Mouse (Mus musculus): ENCODE results near the gene Rps18. TPM values are rescaled to one million over a fixed set of nuclear protein-coding genes. Genes with fewer than 3 reads are reported as not detected.

Gene Rps18
- polyA plus RNA-seq, 1 experiment from 2014 or later, result 1,265 TPM

- DNase-seq (ENCODE audit: low spot score) (no peak), ATAC-seq (replicated peaks; ENCODE audit: low FRiP score) (no peak)
- Histone ChIP-seq H3K27ac (ENCODE audit: low read depth, low read length) (no peak overlapping the region), H3K4me2 (ENCODE audit: low read depth, low read length, severe bottlenecking) (no peak overlapping the region), H3K4me1 (replicated peaks; ENCODE audit: control insufficient read depth, insufficient read depth, low read length) (peaks cover 11% of the 10 kb centered on the region; the same call in 1 of the 2 replicates), H3K9ac (ENCODE audit: low read length) (no peak overlapping the region), H3K4me3 (ENCODE audit: low read depth, low read length) (no peak overlapping the region), H3K9me3 (ENCODE audit: control insufficient read depth, low read length) (no peaks in the 10 kb centered on the region), H3K27me3 (ENCODE audit: control insufficient read depth, insufficient read depth, low read length) (no peaks in the 10 kb centered on the region), H3K36me3 (ENCODE audit: control insufficient read depth, insufficient read depth, low read length) (no peaks in the 10 kb centered on the region)
- 76% methylated on average over 17 of the region's 17 CpGs for WGBS
Measured at GRCm38 (mm10) chr17:33926207-33926932, 29.4 kb downstream of the Rps18 start.

GRCm38 (mm10) chr17:33925406-33926116 is 30.2 kb downstream of the Rps18 start:
- Histone ChIP-seq H3K36me3 (ENCODE audit: control insufficient read depth, insufficient read depth, low read length) (no peaks in the 10 kb centered on the region), H3K4me3 (ENCODE audit: low read depth, low read length) (no peak overlapping the region), H3K27ac (ENCODE audit: low read depth, low read length) (no peak overlapping the region), H3K4me1 (replicated peaks; ENCODE audit: control insufficient read depth, insufficient read depth, low read length) (peaks cover 5% of the 10 kb centered on the region; the same call in 1 of the 2 replicates), H3K27me3 (ENCODE audit: control insufficient read depth, insufficient read depth, low read length) (no peaks in the 10 kb centered on the region), H3K9me3 (ENCODE audit: control insufficient read depth, low read length) (no peaks in the 10 kb centered on the region), H3K9ac (ENCODE audit: low read length) (no peak overlapping the region), H3K4me2 (ENCODE audit: low read depth, low read length, severe bottlenecking) (no peak overlapping the region)
- 88% methylated on average over 21 of the region's 21 CpGs for WGBS
- DNase-seq (ENCODE audit: low spot score) (no peak), ATAC-seq (replicated peaks; ENCODE audit: low FRiP score) (no peak)

- H3K27me3 ChIP-seq (ENCODE audit: control insufficient read depth, insufficient read depth, low read length), result no peaks in the 10 kb centered on the region
- H3K9me3 ChIP-seq (ENCODE audit: control insufficient read depth, low read length), result no peaks in the 10 kb centered on the region
- H3K9ac ChIP-seq (ENCODE audit: low read length), result no peak overlapping the region
- peaks cover 5% of the 10 kb centered on the region; the same call in 1 of the 2 replicates for H3K4me1 ChIP-seq (replicated peaks; ENCODE audit: control insufficient read depth, insufficient read depth, low read length)
- ATAC-seq (replicated peaks; ENCODE audit: low FRiP score) (no peak), DNase-seq (ENCODE audit: low spot score) (no peak)
- H3K36me3 ChIP-seq (ENCODE audit: control insufficient read depth, insufficient read depth, low read length), result no peaks in the 10 kb centered on the region
- no peak overlapping the region for H3K27ac ChIP-seq (ENCODE audit: low read depth, low read length)
- no peak overlapping the region for H3K4me3 ChIP-seq (ENCODE audit: low read depth, low read length)
- 85% methylated on average over 10 of the region's 10 CpGs for WGBS
- H3K4me2 ChIP-seq (ENCODE audit: low read depth, low read length, severe bottlenecking), result no peak overlapping the region
Measured at GRCm38 (mm10) chr17:33924577-33925283, 31.1 kb downstream of the Rps18 start.

- WGBS, result 89% methylated on average over 7 of the region's 7 CpGs
- no peak for ATAC-seq (replicated peaks; ENCODE audit: low FRiP score)
- H3K27ac ChIP-seq (ENCODE audit: low read depth, low read length), result no peak overlapping the region
- H3K27me3 ChIP-seq (ENCODE audit: control insufficient read depth, insufficient read depth, low read length), result no peaks in the 10 kb centered on the region
- no peak overlapping the region for H3K4me3 ChIP-seq (ENCODE audit: low read depth, low read length)
- DNase-seq (ENCODE audit: low spot score), result no peak
- H3K4me2 ChIP-seq (ENCODE audit: low read depth, low read length, severe bottlenecking), result no peak overlapping the region; the same call in 1 of the 2 replicates
- no peaks in the 10 kb centered on the region for H3K9me3 ChIP-seq (ENCODE audit: control insufficient read depth, low read length)
- no peaks in the 10 kb centered on the region for H3K36me3 ChIP-seq (ENCODE audit: control insufficient read depth, insufficient read depth, low read length)
- H3K9ac ChIP-seq (ENCODE audit: low read length), result no peak overlapping the region
- peaks cover 15% of the 10 kb centered on the region for H3K4me1 ChIP-seq (replicated peaks; ENCODE audit: control insufficient read depth, insufficient read depth, low read length)
Measured at GRCm38 (mm10) chr17:33921361-33921760, 34.4 kb downstream of the Rps18 start.

GRCm38 (mm10) chr17:33920282-33921097 is 35.3 kb downstream of the Rps18 start:
- Histone ChIP-seq H3K4me2 (ENCODE audit: low read depth, low read length, severe bottlenecking) (peak overlapping the region; percentile 89), H3K4me3 (ENCODE audit: low read depth, low read length) (peak overlapping the region; percentile 47), H3K4me1 (replicated peaks; ENCODE audit: control insufficient read depth, insufficient read depth, low read length) (peaks cover 15% of the 10 kb centered on the region), H3K9me3 (ENCODE audit: control insufficient read depth, low read length) (no peaks in the 10 kb centered on the region), H3K27ac (ENCODE audit: low read depth, low read length) (peak overlapping the region; percentile 6; the same call in 1 of the 2 replicates), H3K27me3 (ENCODE audit: control insufficient read depth, insufficient read depth, low read length) (no peaks in the 10 kb centered on the region), H3K36me3 (ENCODE audit: control insufficient read depth, insufficient read depth, low read length) (no peaks in the 10 kb centered on the region), H3K9ac (ENCODE audit: low read length) (peak overlapping the region; percentile 68)
- WGBS, result under 1% methylated on average over 36 of the region's 36 CpGs
- ATAC-seq (replicated peaks; ENCODE audit: low FRiP score), result peak; percentile 50
- peak; percentile 89 for DNase-seq (ENCODE audit: low spot score)

GRCm38 (mm10) chr17:33919351-33920281 is 36.2 kb downstream of the Rps18 start:
- Histone ChIP-seq H3K9ac (ENCODE audit: low read length) (peak overlapping the region; percentile 68), H3K4me3 (ENCODE audit: low read depth, low read length) (peak overlapping the region; percentile 47), H3K4me1 (replicated peaks; ENCODE audit: control insufficient read depth, insufficient read depth, low read length) (peaks cover 17% of the 10 kb centered on the region), H3K9me3 (ENCODE audit: control insufficient read depth, low read length) (no peaks in the 10 kb centered on the region), H3K36me3 (ENCODE audit: control insufficient read depth, insufficient read depth, low read length) (no peaks in the 10 kb centered on the region), H3K27ac (ENCODE audit: low read depth, low read length) (0 out of 2 replicates have a peak overlapping the region, but pooled peaks have one; percentile 6), H3K27me3 (ENCODE audit: control insufficient read depth, insufficient read depth, low read length) (no peaks in the 10 kb centered on the region), H3K4me2 (ENCODE audit: low read depth, low read length, severe bottlenecking) (peak overlapping the region; percentile 89)
- under 1% methylated on average over 52 of the region's 52 CpGs for WGBS
- no peak for DNase-seq (ENCODE audit: low spot score)
- ATAC-seq (replicated peaks; ENCODE audit: low FRiP score), result no peak; the same call in 1 of the 2 replicates

- WGBS, result 60% methylated on average over 37 of the region's 37 CpGs
- Histone ChIP-seq H3K36me3 (ENCODE audit: control insufficient read depth, insufficient read depth, low read length) (peaks cover 5% of the 10 kb centered on the region), H3K27me3 (ENCODE audit: control insufficient read depth, insufficient read depth, low read length) (no peaks in the 10 kb centered on the region), H3K4me3 (ENCODE audit: low read depth, low read length) (peak overlapping the region; percentile 47), H3K9ac (ENCODE audit: low read length) (peak overlapping the region; percentile 68; the same call in 1 of the 2 replicates), H3K4me1 (replicated peaks; ENCODE audit: control insufficient read depth, insufficient read depth, low read length) (peaks cover 17% of the 10 kb centered on the region), H3K9me3 (ENCODE audit: control insufficient read depth, low read length) (no peaks in the 10 kb centered on the region), H3K4me2 (ENCODE audit: low read depth, low read length, severe bottlenecking) (peak overlapping the region; percentile 89), H3K27ac (ENCODE audit: low read depth, low read length) (no peak overlapping the region)
- ATAC-seq (replicated peaks; ENCODE audit: low FRiP score) (no peak), DNase-seq (ENCODE audit: low spot score) (no peak)
Measured at GRCm38 (mm10) chr17:33918293-33919203, 37.3 kb downstream of the Rps18 start.

Measured in forebrain, embryonic 11.5 days (tissue).